Mouse (Mus musculus): ENCODE data around the gene Gm19345.

The Gm19345 gene

GRCm38 (mm10) chr7:19871943-19872601 lies 20.3 kb downstream of the Gm19345 start:
- no peak for DNase-seq (ENCODE audit: low spot score)

DNA sequence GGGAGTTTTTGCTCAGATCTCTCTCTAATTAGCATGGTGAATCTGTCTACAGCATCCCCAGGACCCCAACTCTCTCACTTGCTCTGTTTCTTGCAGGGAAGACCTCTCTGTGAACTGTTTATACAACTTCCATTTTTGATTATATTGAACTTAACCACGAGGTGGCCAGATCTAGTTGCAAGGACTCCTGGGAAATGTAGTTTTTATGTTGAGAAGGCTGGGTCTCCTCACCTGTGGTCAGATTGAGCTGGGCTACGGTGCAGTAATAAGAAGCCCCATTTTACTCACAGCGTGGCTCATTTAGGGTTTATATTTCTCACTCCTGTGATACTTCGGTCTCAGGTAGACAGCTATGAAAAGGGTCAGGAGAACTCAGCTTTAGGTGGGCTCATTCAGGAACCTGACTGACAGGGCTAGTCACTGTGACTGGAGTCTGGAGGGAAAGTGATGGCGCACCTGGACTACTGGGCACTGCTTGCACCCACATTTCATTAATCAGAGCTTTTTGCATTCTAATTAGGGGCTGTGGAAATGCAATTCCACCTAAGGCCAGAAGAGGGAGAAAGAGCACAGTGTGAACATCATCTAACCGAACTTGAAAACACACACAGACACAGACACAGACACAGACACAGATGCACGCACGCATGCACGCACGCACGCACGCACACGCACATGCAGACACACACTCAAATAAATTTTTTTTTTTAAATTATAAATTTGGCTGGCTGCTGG lies 24.3 kb downstream of the Gm19345 start:
- peak; percentile 65 for DNase-seq (ENCODE audit: low spot score)

- no peak for DNase-seq (ENCODE audit: low spot score)
These were observed 25.1 kb downstream of the Gm19345 start for GRCm38 (mm10) chr7:19876781-19877425.

- no peak for DNase-seq (ENCODE audit: low spot score)
These were observed 29.0 kb downstream of the Gm19345 start for GRCm38 (mm10) chr7:19880754-19881153.

- no peak for DNase-seq (ENCODE audit: low spot score)
These were observed 36.0 kb downstream of the Gm19345 start, which contains the start of gene Ceacam19 for GRCm38 (mm10) chr7:19887849-19888248. Gene Ceacam19, minus strand, starts transcription at chr7:19887965.

GRCm38 (mm10) chr7:19889881-19890280 lies 38.1 kb downstream of the Gm19345 start:
- DNase-seq (ENCODE audit: low spot score), result no peak

All from layer of hippocampus, adult 9-10 months (tissue).